Mouse (Mus musculus) layer of hippocampus, postnatal 25 days (tissue): ENCODE results near the gene Tiprl. TPM values are rescaled to one million over a fixed set of nuclear protein-coding genes. Genes with fewer than 3 reads are reported as not detected.

Source experiments
- DNase-seq, 2 experiments: peaks; one replicate each; pipeline ENCODE4 v3.0.0; 2022; ENCODE audit warnings: mixed read lengths in 2 of 2, low spot score in 1 of 2; ENCODE audit errors: extremely low spot score in 1 of 2
- total RNA-seq, 2 experiments: library from RNA; stranded (reverse); gene quantifications; 2 replicates each; pipeline ENCODE4 v1.2.3; 2021

The Tiprl gene
- total RNA-seq, 2 experiments from 2014 or later: 62.1 to 65.4 TPM

- no peak for DNase-seq
Observed at GRCm38 (mm10) chr1:165183400-165183799, 53.4 kb downstream of the Tiprl start.

GRCm38 (mm10) chr1:165179321-165179720 lies 57.5 kb downstream of the Tiprl start:
- no peak for DNase-seq

- DNase-seq: no peak
Observed at GRCm38 (mm10) chr1:165178075-165178474, 58.7 kb downstream of the Tiprl start.

GRCm38 (mm10) chr1:165174059-165174616 lies 62.7 kb downstream of the Tiprl start:
- DNase-seq: no peak

- no peak for DNase-seq
Observed at GRCm38 (mm10) chr1:165171277-165171676, 65.5 kb downstream of the Tiprl start.

- no peak for DNase-seq
Observed at GRCm38 (mm10) chr1:165170157-165170556, 66.6 kb downstream of the Tiprl start.

- DNase-seq: no peak
Observed at GRCm38 (mm10) chr1:165169462-165169861, 67.3 kb downstream of the Tiprl start.

- no peak for DNase-seq
Observed at GRCm38 (mm10) chr1:165164920-165165319, 71.9 kb downstream of the Tiprl start.

Other genes starting within 250 kb of the Tiprl start
- not detected for gene Tbx19, start 76.2 kb downstream of the Tiprl start, total RNA-seq
- 10 to 100 TPM; 10.2 to 12.1 TPM for gene Sft2d2, start 42.6 kb downstream of the Tiprl start, total RNA-seq
- gene Gpr161, start 58.8 kb upstream of the Tiprl start, total RNA-seq: 10 to 100 TPM; 64.5 to 75.6 TPM
- gene Dcaf6, start 223.5 kb upstream of the Tiprl start, total RNA-seq: 10 to 100 TPM; 81.4 to 84.6 TPM
- 100 to 1,000 TPM; 127 to 136 TPM for gene Mpc2, start 223.6 kb upstream of the Tiprl start, total RNA-seq
- gene Adcy10, start 248.2 kb upstream of the Tiprl start, total RNA-seq: under 1 TPM in 1 of 2 experiments, not detected in 1; 0.15 TPM